Mouse (Mus musculus) kidney, adult 11 months (tissue): Measurements from ENCODE around the gene Olfr924.
"Not testable (repeated sequence)": the region's sequence is repeated elsewhere in the genome, so short reads cannot be mapped to it uniquely, and the experiment has no call there.

Experiments used
- DNase-seq: peaks from one replicate; pipeline ENCODE4 v3.0.0; 2022

Olfr924 gene

GRCm38 (mm10) chr9:38844149-38844548 lies at the start of gene Olfr924:
Gene Olfr924 (plus strand): TSS chr9:38844449.
- no peak for DNase-seq

- DNase-seq, result no peak
Measured at GRCm38 (mm10) chr9:38805696-38806095, 38.6 kb upstream of the Olfr924 start.

DNA sequence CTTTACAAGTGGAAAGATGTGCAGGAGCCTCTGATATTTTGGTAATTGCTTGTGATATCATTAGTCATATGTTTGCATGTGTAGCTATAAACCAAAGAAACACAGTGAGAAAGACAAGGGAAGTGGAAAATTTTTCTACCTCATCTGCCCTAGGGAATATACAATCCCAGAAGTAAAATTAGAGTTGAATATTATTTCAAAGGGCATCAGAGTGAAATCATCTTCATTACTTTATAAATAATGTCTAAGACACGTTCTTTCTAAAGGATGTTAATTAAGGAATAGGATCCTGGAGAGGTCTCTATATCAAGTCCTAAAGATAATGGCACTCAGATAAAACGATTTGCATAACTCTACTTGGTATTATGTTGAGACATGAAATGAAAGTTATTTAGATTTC lies 29.9 kb upstream of the Olfr924 start, which contains the start of gene Olfr922:
Olfr922 (plus strand) TSS at position 301 of the 400 bp plus-strand sequence.
- DNase-seq, result no peak

DNA sequence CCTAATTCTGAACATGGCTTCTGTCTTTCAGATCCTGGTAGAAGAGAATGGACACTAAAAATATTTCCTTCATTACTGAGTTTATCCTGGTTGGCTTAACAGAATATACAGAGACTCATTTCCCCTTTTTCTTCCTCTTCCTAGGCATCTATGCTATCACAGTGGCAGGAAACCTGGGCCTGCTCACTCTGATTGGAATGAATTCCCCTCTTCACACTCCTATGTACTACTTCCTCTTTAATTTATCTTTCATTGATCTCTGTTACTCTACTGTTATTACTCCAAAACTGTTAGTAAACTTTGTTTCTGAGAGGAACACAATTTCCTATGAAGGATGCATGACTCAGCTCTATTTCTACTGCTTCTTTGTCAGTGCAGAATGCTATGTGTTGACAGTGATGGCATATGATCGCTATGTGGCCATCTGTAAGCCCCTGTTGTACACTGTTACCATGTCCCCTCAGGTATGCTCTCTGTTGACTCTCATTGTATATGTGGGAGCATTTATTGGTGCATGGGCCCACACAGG lies 28.7 kb upstream of the Olfr924 start:
- no peak for DNase-seq

DNA sequence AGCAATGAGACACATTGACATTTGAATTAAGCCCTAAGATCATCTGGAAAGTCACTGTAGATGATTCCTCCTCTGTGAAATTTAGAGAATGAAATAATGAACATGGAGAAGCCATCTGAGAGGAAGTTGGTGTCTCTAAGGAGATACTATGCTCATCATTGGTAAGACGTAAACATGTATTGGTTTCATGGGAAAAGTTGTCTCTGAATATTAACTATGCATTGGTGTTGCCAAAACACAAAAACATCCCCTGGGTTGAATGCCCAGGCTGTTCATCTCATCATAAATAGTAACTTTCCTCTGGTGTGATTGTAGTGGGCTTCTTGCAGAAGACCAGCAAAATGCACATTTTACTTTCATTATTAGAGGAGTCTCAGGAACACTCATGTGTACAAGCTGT lies 18.0 kb upstream of the Olfr924 start, which contains the start of gene Olfr923:
Olfr923 (plus strand) TSS at position 301 of the 400 bp plus-strand sequence.
- no peak for DNase-seq

- no peak for DNase-seq
Measured at GRCm38 (mm10) chr9:38833027-38833426, 11.2 kb upstream of the Olfr924 start.

DNA sequence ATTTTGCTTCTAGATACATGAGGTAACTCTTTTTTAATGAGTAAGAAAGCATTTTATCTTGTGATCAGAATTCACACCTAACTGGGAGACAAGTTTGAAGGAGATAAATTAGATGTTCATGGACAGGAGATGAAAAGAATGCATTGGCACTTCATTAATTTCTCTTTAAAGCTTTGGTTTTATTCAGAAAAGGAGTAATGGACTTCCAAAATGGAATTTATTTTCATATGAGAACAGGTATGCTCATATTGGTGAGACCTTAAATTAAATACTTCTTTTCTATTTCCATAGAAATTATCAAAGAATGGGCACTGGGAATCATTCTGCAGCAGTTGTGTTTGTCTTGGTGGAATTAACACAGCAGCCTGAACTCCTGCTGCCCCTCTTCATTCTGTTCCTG lies 10.5 kb downstream of the Olfr924 start, which contains the start of gene Olfr26:
Olfr26 (plus strand) TSS at position 301 of the 400 bp plus-strand sequence.
- DNase-seq, result no peak

DNA sequence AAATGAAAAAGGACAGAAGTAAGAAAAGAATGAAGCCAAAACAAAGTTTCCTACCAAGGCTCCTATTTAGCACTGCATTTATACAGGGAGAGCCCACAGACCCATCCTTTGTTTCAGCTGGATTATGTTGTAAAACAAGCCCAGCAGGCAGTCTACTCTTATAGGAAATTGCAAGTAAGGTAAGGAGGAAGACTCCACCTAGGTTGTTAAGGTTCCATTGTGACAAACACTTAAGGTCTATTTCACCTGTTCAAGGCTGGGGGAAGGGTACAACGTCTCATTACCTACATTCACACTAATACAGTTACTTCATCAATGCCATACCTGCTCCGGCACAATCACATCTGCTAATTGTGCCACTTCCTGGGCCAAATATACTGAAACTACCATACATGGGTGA lies 30.6 kb downstream of the Olfr924 start:
- DNase-seq, result not testable (repeated sequence)

DNA sequence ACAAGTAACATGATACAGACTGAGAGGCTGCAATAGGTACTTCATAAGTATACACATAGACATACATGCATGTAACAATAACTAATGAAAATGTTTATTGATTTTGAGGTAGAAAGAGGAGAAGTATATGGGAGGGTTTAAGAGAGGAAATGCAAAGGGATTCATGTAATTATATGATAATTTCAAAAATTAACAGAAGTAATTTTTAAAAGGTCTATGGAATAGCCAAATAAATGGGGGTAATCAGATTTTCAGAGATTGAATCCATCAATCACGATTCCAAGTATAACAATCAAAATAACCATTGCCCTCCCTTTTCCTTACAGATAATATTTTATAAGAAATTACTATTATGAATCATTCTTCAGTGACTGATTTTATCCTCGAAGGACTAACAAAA lies 32.6 kb downstream of the Olfr924 start, which contains the start of gene Olfr926:
Olfr926 (plus strand) TSS at position 301 of the 400 bp plus-strand sequence.
- DNase-seq, result no peak
